Mouse (Mus musculus): ENCODE measurements at regions not wholly inside any gene's neighbourhood (a gene's known extent, or its start where the extent isn't known, plus 50 kb on each side); places are given as distances from the start of the nearest gene placed in this dataset.

- peak; percentile 8 for DNase-seq (ENCODE audit: low spot score)
Measured at GRCm38 (mm10) chr10:110650851-110651250, 94.4 kb upstream of the E2f7 start.

GRCm38 (mm10) chr10:110654070-110654469 lies 91.2 kb upstream of the E2f7 start:
- no peak for DNase-seq (ENCODE audit: low spot score)

- DNase-seq (ENCODE audit: low spot score): no peak
Measured at GRCm38 (mm10) chr10:110658153-110658695, 87.0 kb upstream of the E2f7 start.

- no peak for DNase-seq (ENCODE audit: low spot score)
Measured at GRCm38 (mm10) chr10:110676503-110676902, 68.7 kb upstream of the E2f7 start.

All from layer of hippocampus, adult 9-10 months (tissue).